Mouse (Mus musculus) midbrain, embryonic 14.5 days (tissue): ENCODE measurements around the gene Timm44. TPM values are rescaled to one million over a fixed set of nuclear protein-coding genes. Genes with fewer than 3 reads are reported as not detected.

Experiments
- ATAC-seq: fragments of 200-750 bp; cut with Nextera tagmentation; 2 replicates; pipeline ENCODE4 v1.8.0; 2017; ENCODE audit warnings: moderate number of reproducible peaks, moderate library complexity; ENCODE audit not compliant: low FRiP score, low TSS enrichment
- DNase-seq: peaks from one replicate; pipeline ENCODE4 v3.0.0-alpha.2; 2015
- H3K27ac ChIP-seq: fragments of 300-500 bp; sonication (generic); replicated peaks from 2 replicates; pipeline ENCODE4 v1.5.1; 2014; ENCODE audit warnings: mild to moderate bottlenecking, low read depth, low read length, moderate library complexity
- H3K27me3 ChIP-seq: fragments of 300-500 bp; sonication (generic); 2 replicates; pipeline ENCODE4 v1.6.1; 2014; ENCODE audit warnings: low read length, control low read depth, mixed read lengths; ENCODE audit not compliant: control insufficient read depth, insufficient read depth
- H3K36me3 ChIP-seq: fragments of 300-500 bp; sonication (generic); 2 replicates; pipeline ENCODE4 v1.6.1; 2014; ENCODE audit warnings: low read length, control low read depth; ENCODE audit not compliant: control insufficient read depth, insufficient read depth
- H3K4me1 ChIP-seq: fragments of 300-500 bp; sonication (generic); 2 replicates; pipeline ENCODE4 v1.6.1; 2014; ENCODE audit warnings: mild to moderate bottlenecking, antibody characterized with exemption, low read length, control low read depth; ENCODE audit not compliant: control insufficient read depth, insufficient read depth
- H3K4me2 ChIP-seq: fragments of 300-500 bp; sonication (generic); 2 replicates; pipeline ENCODE4 v1.6.1; 2014; ENCODE audit warnings: mild to moderate bottlenecking, low read length, moderate library complexity
- H3K4me3 ChIP-seq: fragments of 300-500 bp; sonication (generic); replicated peaks from 2 replicates; pipeline ENCODE4 v1.5.1; 2014; ENCODE audit warnings: low read depth, low read length
- H3K9ac ChIP-seq: fragments of 300-500 bp; sonication (generic); replicated peaks from 2 replicates; pipeline ENCODE4 v1.6.1; 2014; ENCODE audit warnings: mild to moderate bottlenecking, low read length, moderate library complexity
- H3K9me3 ChIP-seq: fragments of 300-500 bp; sonication (generic); 2 replicates; pipeline ENCODE4 v1.6.1; 2016; ENCODE audit warnings: low read length, control low read depth, mixed read lengths; ENCODE audit not compliant: control insufficient read depth
- WGBS: fragments of 180-500 bp; shearing (Covaris S2); extraction: QIAGEN DNeasy Blood & Tissue Kit; methylation state at CpG from one replicate; pipeline ENCODE4 v1.1.7; 2014; 5-methylcytosine and 5-hydroxymethylcytosine counted together
- polyA plus RNA-seq: library from polyadenylated mRNA; unstranded; fragments of >200 nt; fragmentation: Nextera tagmentation; extraction: Ambion mirVana; gene quantifications from 2 replicates; pipeline ENCODE4 v1.2.1, GENCODE M21; 2014

Gene Timm44
- polyA plus RNA-seq: 45.1 and 47.2 TPM in 2 replicates

DNA sequence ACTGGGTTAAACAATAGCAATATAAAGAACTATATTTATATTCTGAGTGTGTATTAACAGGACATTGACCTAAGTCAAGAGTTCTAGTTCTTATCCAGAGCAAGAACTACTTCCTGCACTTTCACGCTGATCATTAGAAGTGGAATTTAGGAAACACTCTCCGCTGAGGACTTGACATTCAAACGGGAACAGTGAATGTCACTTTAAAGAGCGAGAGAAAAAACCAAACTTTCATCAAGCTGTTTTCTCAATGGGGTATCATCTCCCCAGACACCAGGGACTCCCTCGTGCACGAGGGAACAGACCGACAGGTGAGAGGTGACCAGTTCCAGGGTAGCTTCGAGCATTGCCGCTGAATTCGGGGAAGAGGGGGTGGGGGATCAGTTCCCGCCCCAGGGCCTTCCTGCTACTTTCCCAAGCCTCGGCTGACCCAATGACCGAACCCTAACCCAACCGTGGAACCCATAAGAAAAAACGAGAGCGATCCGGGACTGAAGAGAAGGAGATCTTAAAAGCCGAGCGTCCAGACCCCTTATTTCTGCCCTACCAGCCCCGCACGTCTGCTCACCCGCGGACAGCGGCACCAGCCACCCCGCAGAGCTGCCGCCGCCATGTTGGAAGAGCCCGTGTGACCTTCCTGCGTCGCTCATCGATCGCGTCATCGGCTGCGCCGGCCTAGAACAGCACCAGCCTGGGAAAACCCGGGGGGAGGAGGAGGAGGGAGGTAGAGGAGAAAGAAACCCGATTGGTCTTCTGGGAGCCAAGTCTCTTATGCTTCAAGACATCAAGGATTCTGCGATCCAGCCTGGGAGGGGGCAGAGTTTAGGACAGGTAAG is at the start of gene Timm44:
TSS of gene Timm44 (minus strand) at position 639 of the 836 bp plus-strand sequence.
- Histone ChIP-seq H3K9me3 (no peaks in the 10 kb centered on the region), H3K4me1 (no peaks in the 10 kb centered on the region), H3K36me3 (peaks cover 32% of the 10 kb centered on the region), H3K4me2 (peak within 1 kb of the TSS; percentile 60), H3K9ac (peak within 1 kb of the TSS; percentile 71), H3K27ac (peak within 1 kb of the TSS; percentile 66), H3K27me3 (no peaks in the 10 kb centered on the region), H3K4me3 (peak within 1 kb of the TSS; percentile 70)
- ATAC-seq (peak; percentile 98), DNase-seq (peak; percentile 99)
- under 1% methylated on average over 39 of the region's 39 CpGs for WGBS

DNA sequence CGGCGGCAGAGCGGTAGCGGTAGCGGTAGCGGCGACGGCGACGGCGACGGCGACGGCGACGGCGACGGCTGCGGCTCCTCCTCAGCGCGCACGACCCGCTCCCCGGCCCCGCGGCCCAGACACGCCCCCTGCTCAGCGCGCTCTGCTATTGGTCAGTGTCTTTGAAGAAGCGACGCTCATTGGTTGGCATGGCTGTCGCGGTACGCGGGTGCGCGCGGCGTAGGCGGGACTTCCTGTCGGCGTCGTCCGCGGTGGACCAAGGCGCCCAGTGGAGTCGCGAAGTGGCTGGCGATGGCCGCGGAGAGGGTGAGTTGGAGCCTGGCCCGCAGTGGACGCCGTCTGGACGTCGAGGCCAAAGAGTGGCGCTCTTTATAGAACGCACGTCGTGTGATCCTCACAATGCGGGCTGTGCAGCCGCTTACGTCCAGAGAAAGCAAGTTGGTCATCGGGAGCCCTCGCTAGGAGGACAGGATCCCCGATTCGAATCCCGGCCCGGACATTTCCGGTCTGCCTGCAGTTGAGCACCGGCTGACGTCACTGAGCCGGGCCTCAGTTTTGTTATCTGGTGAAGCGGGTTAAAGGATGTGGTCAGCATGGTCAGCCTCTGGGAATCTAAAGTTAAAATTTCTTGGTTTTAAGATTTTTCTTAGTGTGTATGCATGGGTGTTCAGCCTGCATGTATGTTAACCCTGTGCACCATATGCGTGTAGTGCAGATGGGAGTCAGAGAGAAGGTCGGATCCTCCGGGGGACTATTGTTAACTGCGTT is 49.5 kb upstream of the Timm44 start, which contains the start of the genes Ccl25 and Elavl1:
TSS of gene Ccl25 (plus strand) at position 228 of the 768 bp plus-strand sequence.
TSS of gene Elavl1 (minus strand) at position 431 of the 768 bp plus-strand sequence.
- H3K9me3 ChIP-seq: no peaks in the 10 kb centered on the region
- no peaks in the 10 kb centered on the region for H3K27me3 ChIP-seq
- peak within 1 kb of the TSS; percentile 75 for H3K4me2 ChIP-seq
- peak within 1 kb of the TSS; percentile 99 for H3K9ac ChIP-seq
- H3K36me3 ChIP-seq: peaks cover 41% of the 10 kb centered on the region
- under 1% methylated on average over 76 of the region's 78 CpGs for WGBS
- peak within 1 kb of the TSS; percentile 99 for H3K4me3 ChIP-seq
- peak within 1 kb of the TSS; percentile 87 for H3K27ac ChIP-seq
- peaks cover 27% of the 10 kb centered on the region for H3K4me1 ChIP-seq
- ATAC-seq: peak; percentile 99
- DNase-seq: peak; percentile 98

DNA sequence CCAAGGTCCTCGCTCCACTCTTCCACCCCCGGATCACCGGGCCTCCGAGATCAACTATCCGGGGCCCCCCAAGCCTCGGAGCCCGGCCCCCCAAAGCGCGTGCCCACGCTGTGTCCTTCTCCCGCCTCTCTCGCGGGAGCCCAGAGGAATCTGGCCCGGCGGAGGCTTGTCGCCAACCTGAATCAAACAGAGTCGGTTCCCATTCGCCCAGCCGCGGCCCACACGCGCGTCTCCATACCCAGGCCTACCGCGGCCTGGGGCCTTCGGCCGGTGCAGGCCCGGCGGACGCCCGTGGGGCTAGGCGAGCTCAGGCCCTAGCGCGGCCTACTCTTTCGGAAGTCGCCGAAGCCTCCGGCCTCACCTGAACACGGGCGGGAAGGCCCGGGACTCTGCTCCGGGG is 48.8 kb upstream of the Timm44 start:
- peak; percentile 76 for ATAC-seq

DNA sequence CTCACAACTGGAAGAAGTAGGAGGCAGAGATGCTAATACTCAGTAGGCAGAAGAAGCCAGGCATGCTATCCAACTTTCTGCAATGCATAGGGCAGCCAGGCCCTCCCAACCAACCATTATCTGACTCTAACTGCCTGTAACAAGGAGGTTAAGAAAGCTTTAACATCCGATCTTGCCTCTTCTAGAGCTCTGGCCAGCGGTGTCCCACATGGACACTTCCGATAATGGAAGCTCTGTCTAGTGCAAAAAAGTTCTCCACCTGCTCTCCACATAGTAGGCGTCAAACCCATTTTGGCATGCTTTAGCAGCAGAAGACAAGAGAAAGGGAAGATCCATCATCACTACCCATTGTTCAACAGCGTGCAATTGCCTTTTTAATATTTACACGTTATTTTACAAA is 48.2 kb upstream of the Timm44 start:
- Histone ChIP-seq H3K4me2 (peak overlapping the region; percentile 72), H3K27me3 (no peaks in the 10 kb centered on the region), H3K27ac (no peak overlapping the region), H3K9ac (peak overlapping the region; percentile 99), H3K4me1 (peaks cover 29% of the 10 kb centered on the region), H3K9me3 (no peaks in the 10 kb centered on the region), H3K36me3 (peaks cover 30% of the 10 kb centered on the region), H3K4me3 (peak overlapping the region; percentile 99)
- DNase-seq (peak; percentile 7), ATAC-seq (no peak)
- 5% methylated on average over 6 of the region's 6 CpGs for WGBS

More for the DNA sequence above, 48.8 kb upstream of the Timm44 start:
- Histone ChIP-seq H3K27ac (peak overlapping the region; percentile 87), H3K4me2 (peak overlapping the region; percentile 72), H3K27me3 (no peaks in the 10 kb centered on the region), H3K36me3 (peaks cover 36% of the 10 kb centered on the region), H3K4me1 (peaks cover 27% of the 10 kb centered on the region), H3K9ac (peak overlapping the region; percentile 99), H3K9me3 (no peaks in the 10 kb centered on the region), H3K4me3 (peak overlapping the region; percentile 99)
- WGBS: under 1% methylated on average over 42 of the region's 42 CpGs
- DNase-seq: no peak

DNA sequence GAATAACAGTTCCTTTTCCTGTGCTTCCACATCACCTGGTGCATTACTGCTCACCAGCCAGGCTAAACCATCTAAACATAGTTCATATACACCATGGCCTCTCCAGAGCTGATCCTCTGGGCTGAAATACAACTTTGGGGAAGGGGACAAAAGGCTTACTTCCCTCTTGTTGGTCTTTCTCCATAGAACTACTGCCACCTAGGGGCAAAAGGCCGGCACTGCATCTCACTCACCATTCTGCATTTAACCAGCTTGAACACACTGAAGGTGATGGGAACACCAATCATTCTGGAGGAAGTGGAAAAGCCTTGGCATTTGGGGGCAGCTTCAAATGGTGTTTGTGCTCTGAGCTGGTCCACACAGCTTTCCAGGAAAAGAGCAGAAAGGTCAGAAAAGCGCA is 46.8 kb upstream of the Timm44 start:
- ATAC-seq: no peak
- Histone ChIP-seq H3K36me3 (peaks cover 16% of the 10 kb centered on the region), H3K9ac (no peak overlapping the region), H3K27me3 (no peaks in the 10 kb centered on the region), H3K4me3 (no peak overlapping the region), H3K27ac (no peak overlapping the region), H3K4me2 (peak overlapping the region; percentile 72), H3K4me1 (peaks cover 31% of the 10 kb centered on the region), H3K9me3 (no peaks in the 10 kb centered on the region)
- DNase-seq: peak; percentile 92
- 31% methylated on average over 2 of the region's 2 CpGs for WGBS

DNA sequence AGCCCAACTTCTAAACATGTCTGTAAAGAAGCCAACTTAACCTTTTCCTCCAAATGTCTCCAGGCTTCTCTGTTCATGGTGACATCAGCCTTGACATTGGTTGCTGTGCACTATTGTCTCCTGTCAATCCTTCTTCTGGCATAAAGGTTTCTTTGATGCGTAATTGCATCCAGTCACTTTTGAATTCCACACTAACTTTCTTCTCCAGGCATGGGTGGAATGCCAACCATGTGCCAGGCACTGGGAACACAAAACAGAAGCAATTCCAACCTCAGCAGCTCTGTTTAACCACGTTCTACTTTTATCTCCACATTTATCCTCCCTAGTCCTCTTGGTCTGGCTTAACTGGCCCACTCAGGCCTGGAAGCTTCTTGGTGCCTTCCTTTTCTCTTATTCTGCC is 45.3 kb upstream of the Timm44 start:
- H3K4me3 ChIP-seq: no peak overlapping the region
- 91% methylated on average over 2 of the region's 2 CpGs for WGBS
- no peaks in the 10 kb centered on the region for H3K27me3 ChIP-seq
- H3K36me3 ChIP-seq: peaks cover 16% of the 10 kb centered on the region
- H3K27ac ChIP-seq: no peak overlapping the region
- H3K4me2 ChIP-seq: no peak overlapping the region
- DNase-seq (no peak), ATAC-seq (no peak)
- no peaks in the 10 kb centered on the region for H3K9me3 ChIP-seq
- no peak overlapping the region for H3K9ac ChIP-seq
- H3K4me1 ChIP-seq: peaks cover 26% of the 10 kb centered on the region

DNA sequence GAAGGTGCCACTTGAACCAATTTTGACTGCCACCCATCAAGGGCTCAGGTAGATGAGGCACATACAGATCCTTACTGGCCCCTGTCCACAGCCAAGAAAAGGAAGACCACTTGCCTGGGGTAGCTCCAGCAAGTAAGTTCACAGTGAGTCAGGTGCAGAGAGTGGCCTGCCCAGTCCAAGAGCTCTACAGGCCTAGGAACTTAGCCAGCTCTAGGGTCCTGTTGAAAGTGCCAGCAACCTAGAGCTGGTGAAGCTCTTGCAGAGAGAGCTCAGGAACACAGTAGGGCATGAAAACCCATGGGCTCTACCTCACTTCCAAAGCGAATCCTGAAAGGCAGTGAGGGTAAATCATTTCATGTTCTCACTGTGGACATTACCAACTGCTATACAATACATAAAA is 44.7 kb upstream of the Timm44 start:
- 100% methylated on average over 1 of the region's 1 CpGs for WGBS
- no peak overlapping the region for H3K4me2 ChIP-seq

DNA sequence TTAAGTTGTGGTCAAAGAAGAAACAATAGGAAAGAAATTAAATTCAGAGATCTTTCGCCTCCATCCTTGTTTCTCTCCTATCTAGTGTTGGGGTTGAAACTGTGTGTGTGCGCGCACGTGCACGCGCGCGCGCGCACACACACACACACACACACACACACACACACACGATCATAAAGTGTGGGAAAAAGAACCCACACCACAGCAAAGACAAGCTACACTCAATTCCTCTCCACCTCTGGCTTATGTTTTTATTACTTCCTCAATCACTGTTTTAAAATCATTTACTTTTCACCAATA is 43.8 kb upstream of the Timm44 start:
- ATAC-seq: no peak
- H3K27me3 ChIP-seq: no peaks in the 10 kb centered on the region
- H3K27ac ChIP-seq: no peak overlapping the region
- peaks cover 20% of the 10 kb centered on the region for H3K4me1 ChIP-seq
- DNase-seq: no peak
- H3K9me3 ChIP-seq: no peaks in the 10 kb centered on the region
- H3K9ac ChIP-seq: no peak overlapping the region
- WGBS: 98% methylated on average over 11 of the region's 11 CpGs
- H3K4me2 ChIP-seq: no peak overlapping the region
- no peak overlapping the region for H3K4me3 ChIP-seq
- H3K36me3 ChIP-seq: peaks cover 16% of the 10 kb centered on the region

More for the DNA sequence above, 44.7 kb upstream of the Timm44 start:
- DNase-seq: no peak
- H3K36me3 ChIP-seq: peaks cover 16% of the 10 kb centered on the region
- peaks cover 20% of the 10 kb centered on the region for H3K4me1 ChIP-seq
- no peak overlapping the region for H3K27ac ChIP-seq
- no peak overlapping the region for H3K9ac ChIP-seq
- no peak overlapping the region for H3K4me3 ChIP-seq
- no peak for ATAC-seq
- no peaks in the 10 kb centered on the region for H3K9me3 ChIP-seq
- H3K27me3 ChIP-seq: no peaks in the 10 kb centered on the region
